Mouse (Mus musculus) bone marrow, adult 2 months (tissue): Measurements from ENCODE around the gene Ncf1.

ENCODE experiments used
- CTCF ChIP-seq: fragments of 200-500 bp; IDR thresholded peaks from 2 replicates; pipeline ENCODE4 v1.5.1; 2011; ENCODE audit warnings: low read length, control low read depth; ENCODE audit not compliant: control insufficient read depth, insufficient read depth
- POLR2A ChIP-seq: fragments of 200-500 bp; IDR thresholded peaks from 2 replicates; pipeline ENCODE4 v1.6.1; 2011; ENCODE audit warnings: low read depth, mild to moderate bottlenecking, control low read depth, low read length, borderline replicate concordance; ENCODE audit not compliant: control insufficient read depth

DNA sequence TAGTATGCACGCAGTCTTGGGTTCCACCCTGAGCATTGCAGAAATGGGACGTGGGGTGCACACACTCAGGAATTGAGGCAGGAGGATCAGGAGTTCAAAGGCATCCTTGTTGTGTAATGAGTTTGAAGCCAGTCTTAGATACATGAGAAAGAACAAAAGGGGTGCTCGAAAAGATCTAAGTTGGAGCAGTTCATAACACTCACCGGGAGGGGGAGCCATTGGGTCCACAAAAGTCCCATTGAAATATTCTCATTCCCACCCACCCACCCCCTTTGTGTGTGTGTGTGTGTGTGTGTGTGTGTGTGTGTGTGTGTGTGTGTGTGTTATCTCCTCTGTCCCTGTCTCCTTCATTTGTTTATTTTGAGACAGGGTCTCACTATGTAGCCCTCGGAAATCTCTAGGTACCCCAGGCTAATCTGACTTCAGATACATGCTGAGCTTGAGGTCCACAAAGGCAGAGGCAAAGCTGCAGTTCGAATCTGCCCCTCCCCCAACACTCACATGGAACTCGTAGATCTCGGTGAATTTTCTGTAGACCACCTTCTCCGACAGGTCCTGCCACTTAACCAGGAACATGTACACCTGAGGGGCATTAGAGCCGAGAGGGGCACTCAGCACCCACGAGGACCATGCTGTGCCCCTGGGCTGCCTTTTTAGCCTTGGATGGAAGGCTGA is 1.7 kb downstream of the Ncf1 start:
- TF ChIP-seq POLR2A (no peak), CTCF (no peak)
